Mouse (Mus musculus) heart, adult 2 months (tissue): ENCODE measurements at regions not wholly inside any gene's neighbourhood (a gene's known extent, or its start where the extent isn't known, plus 50 kb on each side); places are given as distances from the start of the nearest gene placed in this dataset.

Source experiments
- DNase-seq, 2 experiments: peaks; one replicate each; pipeline ENCODE4 v3.0.0; 2021
- H3K27ac ChIP-seq: fragments of 200-600 bp; 2 replicates; pipeline ENCODE4 v1.8.1; 2022
- H3K27me3 ChIP-seq: fragments of 200-500 bp; 2 replicates; pipeline ENCODE4 v1.6.1; 2012; ENCODE audit warnings: mild to moderate bottlenecking, low read length, inconsistent platforms, mixed read lengths; ENCODE audit not compliant: control insufficient read depth, insufficient read depth
- H3K36me3 ChIP-seq: fragments of 200-500 bp; 2 replicates; pipeline ENCODE4 v1.6.1; 2012; ENCODE audit warnings: low read length, inconsistent platforms; ENCODE audit not compliant: control insufficient read depth, insufficient read depth
- H3K4me1 ChIP-seq: fragments of 200-500 bp; 2 replicates; pipeline ENCODE4 v1.6.1; 2011; ENCODE audit warnings: low read length; ENCODE audit not compliant: control insufficient read depth, insufficient read depth
- H3K4me3 ChIP-seq: fragments of 200-600 bp; 2 replicates; pipeline ENCODE4 v1.8.1; 2022
- H3K79me2 ChIP-seq: fragments of 200-500 bp; replicated peaks from 2 replicates; pipeline ENCODE4 v1.6.1; 2012; ENCODE audit warnings: mild to moderate bottlenecking, inconsistent platforms, low read length, moderate library complexity, mixed read lengths; ENCODE audit not compliant: control insufficient read depth, insufficient read depth
- H3K9ac ChIP-seq: fragments of 200-500 bp; 2 replicates; pipeline ENCODE4 v1.6.1; 2012; ENCODE audit warnings: low read depth, mild to moderate bottlenecking, control low read depth, inconsistent platforms, low read length, mixed read lengths
- CTCF ChIP-seq: fragments of 200-600 bp; IDR thresholded peaks from 2 replicates; pipeline ENCODE4 v1.8.1; 2022; ENCODE audit warnings: antibody characterized with exemption, mild to moderate bottlenecking, moderate library complexity
- EP300 ChIP-seq: fragments of 200-500 bp; IDR thresholded peaks from 2 replicates; pipeline ENCODE4 v1.6.1; 2011; ENCODE audit warnings: low read depth, low read length, control low read depth; ENCODE audit not compliant: insufficient read depth
- POLR2A ChIP-seq: fragments of 200-500 bp; IDR thresholded peaks from 2 replicates; pipeline ENCODE4 v1.6.1; 2011; ENCODE audit warnings: mild to moderate bottlenecking, low read depth, low read length, control low read depth; ENCODE audit not compliant: insufficient read depth
- WGBS: fragments of 180-500 bp; shearing (Covaris S2); methylation state at CpG from one replicate; pipeline ENCODE4 v1.1.7; 2018; 5-methylcytosine and 5-hydroxymethylcytosine counted together
- intact Hi-C: fragments of 180-260 bp; cut with DNase I; formaldehyde crosslinking; loops from one replicate; pipeline ENCODE4 v1.15.1; 2025

GRCm38 (mm10) chr10:106273335-106273734 is 196.8 kb upstream of the Ppfia2 start:
- H3K4me3 ChIP-seq, result no peak overlapping the region
- no peak overlapping the region for H3K9ac ChIP-seq
- H3K36me3 ChIP-seq, result no peaks in the 10 kb centered on the region
- WGBS, result 59% methylated on average over 2 of the region's 2 CpGs
- no peaks in the 10 kb centered on the region for H3K27me3 ChIP-seq
- no peak overlapping the region for H3K27ac ChIP-seq
- intact Hi-C loops, result no loop called here
- no peaks in the 10 kb centered on the region for H3K4me1 ChIP-seq
- no peaks in the 10 kb centered on the region for H3K79me2 ChIP-seq
- no peak for DNase-seq
- TF ChIP-seq POLR2A (no peak), EP300 (no peak), CTCF (no peak)

DNA sequence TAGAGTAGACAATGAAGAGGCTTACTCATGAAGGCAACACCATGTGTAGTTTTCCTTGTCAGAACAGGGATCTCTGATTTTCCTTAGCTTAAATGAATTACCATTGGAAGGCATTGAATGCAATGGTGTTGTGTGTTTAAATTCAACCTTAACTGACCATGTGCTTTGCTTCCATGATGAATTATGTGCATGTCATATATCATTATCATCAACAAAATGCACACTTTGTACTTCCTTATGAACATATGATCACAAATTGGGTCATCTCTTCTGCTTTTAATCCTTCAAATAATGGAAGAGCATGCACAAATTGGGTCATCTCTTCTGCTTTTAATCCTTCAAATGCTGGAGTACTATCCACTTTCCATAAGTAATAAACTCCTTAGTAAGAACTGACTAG is 180.2 kb upstream of the Ppfia2 start:
- Histone ChIP-seq H3K79me2 (no peaks in the 10 kb centered on the region), H3K4me1 (no peaks in the 10 kb centered on the region), H3K27me3 (no peaks in the 10 kb centered on the region), H3K27ac (no peak overlapping the region), H3K9ac (no peak overlapping the region), H3K36me3 (no peaks in the 10 kb centered on the region), H3K4me3 (no peak overlapping the region)
- TF ChIP-seq EP300 (no peak), POLR2A (no peak), CTCF (no peak)
- DNase-seq, result no peak
- intact Hi-C loops, result no loop called here

- TF ChIP-seq EP300 (no peak), POLR2A (no peak), CTCF (no peak)
- H3K36me3 ChIP-seq, result no peaks in the 10 kb centered on the region
- H3K9ac ChIP-seq, result no peak overlapping the region
- 81% methylated on average over 2 of the region's 2 CpGs for WGBS
- H3K79me2 ChIP-seq, result no peaks in the 10 kb centered on the region
- DNase-seq, result no peak
- intact Hi-C loops, result no loop called here
- no peak overlapping the region for H3K4me3 ChIP-seq
- no peak overlapping the region for H3K27ac ChIP-seq
- no peaks in the 10 kb centered on the region for H3K27me3 ChIP-seq
- H3K4me1 ChIP-seq, result no peaks in the 10 kb centered on the region
Measured at GRCm38 (mm10) chr10:106290736-106291135, 179.4 kb upstream of the Ppfia2 start.

DNA sequence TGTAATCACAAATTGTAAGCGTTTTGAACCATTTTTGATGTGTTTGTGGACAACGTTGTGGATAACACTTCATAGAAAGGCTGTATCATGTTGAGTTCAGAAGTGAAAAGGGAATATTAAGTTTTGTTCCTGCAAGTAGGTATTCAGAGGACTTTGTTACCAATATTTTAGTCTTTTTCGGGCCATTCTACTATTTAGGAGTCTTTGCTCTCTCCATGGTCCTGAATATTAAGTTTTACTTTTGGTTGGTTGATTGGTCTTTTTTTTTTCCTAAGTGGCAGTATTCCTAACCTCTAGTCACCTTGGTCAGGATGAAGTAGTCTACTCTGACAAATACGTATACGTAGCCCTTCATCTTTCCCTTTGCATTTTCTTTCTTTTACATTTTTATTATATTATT is 174.6 kb upstream of the Ppfia2 start:
- WGBS, result 70% methylated on average over 5 of the region's 5 CpGs
- no peak overlapping the region for H3K4me3 ChIP-seq
- TF ChIP-seq CTCF, result no peak
- no peak for TF ChIP-seq EP300
- TF ChIP-seq POLR2A, result no peak
- intact Hi-C loops, result no loop called here
- no peaks in the 10 kb centered on the region for H3K79me2 ChIP-seq
- no peaks in the 10 kb centered on the region for H3K36me3 ChIP-seq
- H3K4me1 ChIP-seq, result no peaks in the 10 kb centered on the region
- no peaks in the 10 kb centered on the region for H3K27me3 ChIP-seq
- DNase-seq, result no peak
- H3K27ac ChIP-seq, result no peak overlapping the region
- H3K9ac ChIP-seq, result no peak overlapping the region

GRCm38 (mm10) chr10:106335166-106335565 is 135.0 kb upstream of the Ppfia2 start:
- Histone ChIP-seq H3K4me3 (no peak overlapping the region), H3K79me2 (no peaks in the 10 kb centered on the region), H3K36me3 (no peaks in the 10 kb centered on the region), H3K9ac (no peak overlapping the region), H3K27ac (no peak overlapping the region), H3K4me1 (no peaks in the 10 kb centered on the region), H3K27me3 (no peaks in the 10 kb centered on the region)
- 83% methylated on average over 1 of the region's 1 CpGs for WGBS
- TF ChIP-seq POLR2A (no peak), CTCF (no peak), EP300 (no peak)
- no peak for DNase-seq
- intact Hi-C loops, result no loop called here

GRCm38 (mm10) chr10:106351663-106352062 is 118.5 kb upstream of the Ppfia2 start:
- 50% methylated on average over 1 of the region's 1 CpGs for WGBS
- H3K9ac ChIP-seq, result no peak overlapping the region
- no peaks in the 10 kb centered on the region for H3K79me2 ChIP-seq
- H3K36me3 ChIP-seq, result no peaks in the 10 kb centered on the region
- intact Hi-C loops, result no loop called here
- H3K27ac ChIP-seq, result no peak overlapping the region
- H3K4me3 ChIP-seq, result no peak overlapping the region
- no peak for TF ChIP-seq EP300
- TF ChIP-seq CTCF, result no peak
- H3K27me3 ChIP-seq, result no peaks in the 10 kb centered on the region
- no peak for DNase-seq
- no peaks in the 10 kb centered on the region for H3K4me1 ChIP-seq
